Mouse (Mus musculus): Measurements from ENCODE around the gene Gse1.
A peak's percentile ranks its signal among the peaks of the same experiment; 100 is the strongest.

The Gse1 gene

DNA sequence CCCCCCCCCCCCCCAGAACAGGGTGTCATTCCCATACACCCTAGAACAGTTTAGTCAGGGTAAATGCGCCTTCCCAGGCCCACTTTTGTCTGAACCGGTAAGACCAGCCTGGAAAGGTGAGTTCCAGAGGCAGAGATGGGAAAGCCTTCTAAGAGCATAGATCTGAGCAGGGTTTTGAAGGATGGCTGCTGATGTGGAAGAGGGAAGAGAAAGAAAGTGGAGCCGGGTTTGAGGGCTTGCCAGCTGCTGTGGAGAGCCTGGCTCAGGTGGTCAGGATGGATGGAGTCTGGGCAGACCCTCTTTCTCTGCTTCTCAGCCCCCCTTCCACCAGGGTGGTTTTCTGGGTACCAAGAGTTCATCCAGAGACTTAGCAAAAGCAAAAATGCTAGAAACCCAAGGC lies 305.1 kb downstream of the Gse1 start:
- DNase-seq (ENCODE audit: low spot score in 2 of 2) = no peak

DNA sequence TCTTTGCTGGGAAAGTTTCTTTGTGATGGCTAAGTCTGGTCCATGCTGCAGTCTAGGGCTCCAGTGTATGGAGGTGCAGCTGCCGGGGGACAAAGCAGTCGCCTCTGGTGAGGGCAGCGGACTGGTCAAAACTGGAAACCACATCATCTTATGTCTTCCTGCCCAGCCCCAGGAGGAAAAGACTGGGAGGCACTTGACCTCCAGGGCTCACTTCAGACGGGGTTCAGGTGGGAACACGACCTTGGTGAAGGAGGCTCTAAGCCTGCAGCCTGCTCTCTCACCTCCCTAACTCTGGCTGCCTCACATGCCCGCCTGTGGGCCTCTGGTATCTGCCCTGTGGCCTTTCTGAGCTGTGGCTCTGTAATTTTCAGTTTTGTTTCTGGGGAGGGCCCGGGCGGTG lies 305.8 kb downstream of the Gse1 start:
- DNase-seq (ENCODE audit: low spot score in 2 of 2) = no peak

DNA sequence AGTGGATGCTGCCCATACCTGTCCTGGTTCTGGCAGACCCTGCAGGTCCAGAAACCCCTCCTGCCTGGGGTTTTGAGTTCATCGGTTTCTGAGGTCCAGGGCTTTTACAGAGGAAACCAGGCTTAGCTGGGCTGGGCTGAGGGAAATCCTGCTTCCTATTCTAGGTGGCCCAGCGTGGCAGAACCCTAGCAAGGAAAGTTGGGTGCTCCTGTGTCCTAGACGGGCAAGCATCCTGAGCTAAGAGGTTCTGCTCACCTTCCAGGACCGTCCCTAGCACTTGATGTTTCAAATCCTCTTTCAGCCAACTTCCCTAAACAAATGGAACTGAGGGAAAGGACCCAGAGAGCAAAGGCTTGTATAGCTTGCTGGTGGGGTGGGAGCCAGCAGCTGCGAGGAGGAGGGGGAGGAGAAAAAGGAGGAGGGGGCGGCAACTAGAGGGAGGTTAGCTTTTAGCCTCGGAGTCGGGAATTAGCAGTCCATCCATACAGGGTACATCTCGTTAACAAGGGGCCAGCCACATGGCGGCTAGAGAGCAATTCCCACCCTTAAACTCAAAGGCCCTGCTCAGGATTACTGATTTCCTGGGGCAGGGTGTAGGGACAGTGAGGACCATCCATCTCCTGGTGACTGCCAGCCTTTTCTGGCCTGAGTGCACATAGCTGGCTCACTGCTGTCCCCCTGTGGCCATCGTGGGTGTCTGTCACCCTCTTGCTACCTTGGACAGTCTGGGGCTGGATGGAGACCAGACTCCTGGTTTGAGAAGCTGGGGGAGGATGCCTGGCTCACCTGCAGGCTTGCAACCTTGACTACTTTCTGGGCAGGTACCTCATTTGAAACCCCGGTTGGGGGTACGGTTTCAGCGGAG lies 306.5 kb downstream of the Gse1 start:
- peak in 1 of 2 experiments; percentile 88 for DNase-seq (ENCODE audit: low spot score in 2 of 2)

DNA sequence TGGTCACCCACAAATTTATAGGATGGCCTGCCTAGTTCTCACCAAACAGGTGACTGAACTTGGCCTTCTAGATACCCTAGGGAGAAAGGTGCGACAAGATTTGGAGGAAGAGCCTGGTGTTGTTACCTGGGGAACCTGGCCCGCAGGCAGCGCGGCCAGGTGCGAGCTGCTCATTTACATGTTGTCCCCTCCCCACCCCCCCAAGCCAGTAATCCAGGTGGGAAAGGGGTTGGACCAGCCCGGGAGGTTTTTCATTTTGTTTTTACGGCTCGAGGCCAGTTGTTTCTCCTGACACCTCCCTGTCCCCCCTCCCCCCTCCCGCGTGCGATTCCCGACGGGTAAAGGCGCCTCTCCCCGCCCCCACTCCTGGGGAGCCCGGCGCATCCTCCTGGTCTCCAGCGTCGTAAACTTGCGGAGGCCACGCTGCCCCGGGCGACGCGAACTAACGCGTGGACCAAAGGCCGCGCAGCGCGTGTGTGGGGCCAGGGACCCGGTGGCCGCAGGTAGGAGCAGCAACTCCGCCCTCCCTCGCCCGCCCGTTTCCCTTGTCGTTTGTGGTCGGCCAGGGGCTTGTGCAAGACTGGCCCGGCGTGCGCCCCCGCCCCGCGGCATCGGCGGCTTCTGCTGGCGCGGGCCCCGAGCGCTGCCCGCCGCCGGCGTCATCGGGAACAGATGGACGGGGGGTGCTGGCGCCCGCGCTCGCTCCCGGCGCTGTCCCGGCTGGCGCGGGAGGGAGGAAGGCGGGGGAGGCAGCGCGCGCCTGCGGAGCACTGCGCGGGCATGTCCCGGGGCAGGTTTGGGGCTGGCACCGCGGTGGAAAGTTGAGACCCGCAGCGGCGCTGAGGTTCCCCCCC lies 307.4 kb downstream of the Gse1 start:
- DNase-seq (ENCODE audit: low spot score in 2 of 2) = peak in 1 of 2 experiments; percentile 75

DNA sequence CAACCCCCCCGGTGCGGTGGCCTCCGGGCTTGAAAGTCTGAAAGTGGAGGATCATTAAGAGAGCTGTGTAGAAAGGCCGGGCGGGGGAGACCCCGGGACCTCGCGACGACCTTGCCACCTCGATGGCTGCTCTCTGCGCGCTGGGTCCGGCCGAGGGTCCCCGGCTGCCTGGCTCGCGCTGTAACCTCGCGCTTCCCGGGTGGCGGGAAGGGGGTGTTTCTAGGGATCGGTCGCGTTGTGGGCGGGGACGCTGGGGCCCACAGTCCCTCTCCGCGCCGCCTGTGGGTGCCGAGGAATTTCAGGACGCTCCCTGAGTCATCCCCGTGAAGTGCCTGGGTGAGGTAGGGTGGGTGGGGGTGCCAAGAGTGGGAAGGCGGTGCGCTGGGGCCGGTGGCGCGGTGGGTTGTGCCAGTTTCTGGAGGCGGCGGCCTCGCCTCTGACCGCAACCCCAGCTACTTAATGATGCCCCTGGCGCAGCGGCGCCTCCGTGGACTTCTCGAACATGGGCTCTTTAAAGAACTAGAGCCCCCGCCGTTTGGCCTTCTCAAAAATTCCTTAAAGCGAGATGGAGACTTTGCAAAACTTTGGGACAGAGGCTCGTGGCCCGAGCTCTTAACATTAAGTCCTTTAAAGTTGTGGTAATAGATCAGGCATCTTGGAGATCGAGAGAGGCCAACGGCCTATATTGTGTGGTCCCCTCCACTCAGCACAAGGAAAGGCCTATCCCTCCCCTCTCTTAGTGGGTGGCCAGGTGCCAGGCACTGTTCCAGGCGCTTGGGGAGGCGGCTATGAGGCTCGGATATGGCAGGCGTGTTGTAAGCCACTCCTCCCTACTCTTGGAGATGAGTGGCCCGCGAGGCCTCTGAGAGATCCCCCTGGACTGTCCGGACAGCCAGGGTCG lies 308.3 kb downstream of the Gse1 start:
- peak in 1 of 2 experiments; percentile 68 for DNase-seq (ENCODE audit: low spot score in 2 of 2)

DNA sequence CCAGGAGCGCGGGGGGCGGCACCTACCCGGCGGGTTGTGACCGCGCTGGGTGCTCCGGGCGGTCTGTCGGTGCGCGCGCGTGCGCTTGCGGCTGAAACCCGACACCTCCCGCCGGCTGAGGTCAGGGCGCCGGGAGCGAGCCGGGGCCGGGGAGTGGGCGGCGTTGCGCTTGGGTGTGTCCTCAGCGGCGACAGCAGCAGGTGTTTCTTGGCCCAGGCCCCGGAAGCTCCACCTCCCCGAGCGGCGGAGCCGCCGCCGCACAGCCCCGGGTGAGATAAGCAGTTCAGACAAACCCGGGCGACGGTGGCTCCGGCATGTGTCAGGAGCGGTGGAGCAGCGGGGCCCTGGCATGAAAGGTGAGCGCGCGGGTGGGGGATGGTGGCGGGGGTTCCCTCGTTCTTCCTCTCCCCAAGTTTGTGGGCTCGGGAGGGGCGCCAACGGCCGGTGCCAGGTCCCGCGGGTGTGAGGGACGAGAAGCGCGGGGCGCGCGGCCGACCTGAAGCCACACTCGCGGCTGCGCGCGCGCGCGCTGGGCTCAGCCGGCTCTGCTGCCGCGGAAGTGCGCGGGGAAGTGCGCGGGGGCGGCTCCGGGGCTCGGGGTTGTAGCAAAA lies 309.1 kb downstream of the Gse1 start:
- DNase-seq (ENCODE audit: low spot score in 2 of 2) = peak in 1 of 2 experiments; percentile 57

DNA sequence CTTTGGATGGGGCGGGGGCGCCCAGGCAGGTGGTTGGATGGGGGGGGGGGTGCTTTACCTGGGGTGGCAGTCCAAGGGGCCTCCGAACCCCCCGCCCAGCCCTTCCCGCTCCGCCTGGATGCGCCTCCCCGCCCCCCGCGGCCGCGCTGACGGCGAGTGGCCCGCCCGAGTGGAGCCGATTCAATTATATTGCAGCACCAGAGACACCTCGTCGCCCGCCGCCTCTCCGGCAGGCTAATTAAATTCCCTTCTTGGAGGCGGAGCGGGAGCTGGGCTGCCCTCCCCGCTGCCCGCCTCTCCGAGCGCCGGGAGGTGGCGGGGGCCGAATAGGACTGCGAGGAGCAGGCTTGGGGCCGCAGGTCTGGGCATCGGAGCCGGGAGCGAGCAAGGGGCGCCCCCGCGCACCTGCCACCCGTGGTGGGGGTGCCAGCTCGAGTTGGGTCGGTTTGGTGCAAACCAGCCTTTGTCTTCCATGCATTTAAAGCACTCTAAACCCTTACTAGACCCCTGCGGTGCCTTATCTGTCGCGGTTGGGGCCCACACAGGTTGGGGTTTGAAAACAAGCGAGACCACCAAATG lies 309.7 kb downstream of the Gse1 start:
- peak in 1 of 2 experiments; percentile 64 for DNase-seq (ENCODE audit: low spot score in 2 of 2)

DNA sequence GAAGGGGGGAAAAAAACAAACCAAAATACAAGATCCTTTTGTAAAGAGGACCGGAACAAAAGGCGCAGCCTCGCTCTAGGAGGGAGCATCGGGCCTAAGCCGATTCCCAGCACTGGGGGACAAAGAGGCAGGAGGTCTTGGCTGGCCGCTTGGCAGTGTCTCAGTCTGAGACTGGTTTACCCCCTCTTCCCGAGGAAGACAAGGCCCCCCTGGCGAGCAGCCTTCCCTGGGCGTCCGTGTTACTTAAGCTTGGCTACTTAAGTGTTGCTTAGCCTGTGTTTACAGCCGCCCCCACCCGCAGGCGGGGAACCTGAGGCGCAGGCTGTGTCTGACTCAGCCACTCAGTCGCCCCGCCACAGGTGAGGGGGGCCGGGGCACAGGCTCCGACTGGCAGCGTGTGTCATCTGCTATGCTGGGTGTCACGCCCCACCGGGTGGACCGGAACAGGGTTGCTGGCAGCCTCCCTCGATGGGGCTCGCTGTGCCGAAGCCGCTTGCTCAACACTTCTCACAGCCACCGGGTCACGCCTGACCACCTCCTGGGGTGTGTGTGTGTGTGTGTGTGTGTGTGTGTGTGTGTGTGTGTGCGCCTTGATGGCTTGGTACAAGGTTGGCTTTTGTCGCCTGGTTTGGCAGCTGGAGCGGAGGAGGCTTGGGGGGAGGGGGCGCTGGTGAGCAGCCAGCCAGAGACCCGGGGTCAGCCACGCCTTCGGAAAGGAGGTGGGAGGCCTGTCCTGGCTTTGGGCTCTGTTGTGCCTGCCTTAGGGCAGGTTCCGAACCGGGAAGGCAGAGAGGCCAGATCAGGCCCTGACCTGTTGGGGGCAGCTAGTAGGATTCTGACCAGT lies 310.4 kb downstream of the Gse1 start:
- peak in 1 of 2 experiments; percentile 76 for DNase-seq (ENCODE audit: low spot score in 2 of 2)

DNA sequence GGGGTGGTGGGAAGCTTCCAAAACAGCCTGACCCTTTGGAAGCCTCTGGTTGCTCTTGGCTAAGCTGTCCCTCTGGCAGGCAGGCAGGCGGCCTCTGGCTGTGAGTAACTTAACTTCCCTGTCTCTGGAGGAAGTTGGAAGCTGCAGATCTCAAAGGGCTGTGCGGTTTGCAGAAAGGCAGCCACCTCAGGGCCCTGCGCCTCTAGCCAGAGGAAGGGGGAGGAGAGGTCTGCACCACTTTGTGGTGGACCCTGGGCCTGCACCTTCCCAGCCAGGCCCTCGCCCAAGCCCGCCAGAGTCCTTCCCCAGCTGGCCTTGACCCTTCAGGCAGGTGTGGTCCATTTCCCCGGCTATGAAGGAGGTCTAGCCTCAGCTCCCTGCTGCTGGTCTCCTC lies 311.1 kb downstream of the Gse1 start:
- DNase-seq (ENCODE audit: low spot score in 2 of 2) = no peak

DNA sequence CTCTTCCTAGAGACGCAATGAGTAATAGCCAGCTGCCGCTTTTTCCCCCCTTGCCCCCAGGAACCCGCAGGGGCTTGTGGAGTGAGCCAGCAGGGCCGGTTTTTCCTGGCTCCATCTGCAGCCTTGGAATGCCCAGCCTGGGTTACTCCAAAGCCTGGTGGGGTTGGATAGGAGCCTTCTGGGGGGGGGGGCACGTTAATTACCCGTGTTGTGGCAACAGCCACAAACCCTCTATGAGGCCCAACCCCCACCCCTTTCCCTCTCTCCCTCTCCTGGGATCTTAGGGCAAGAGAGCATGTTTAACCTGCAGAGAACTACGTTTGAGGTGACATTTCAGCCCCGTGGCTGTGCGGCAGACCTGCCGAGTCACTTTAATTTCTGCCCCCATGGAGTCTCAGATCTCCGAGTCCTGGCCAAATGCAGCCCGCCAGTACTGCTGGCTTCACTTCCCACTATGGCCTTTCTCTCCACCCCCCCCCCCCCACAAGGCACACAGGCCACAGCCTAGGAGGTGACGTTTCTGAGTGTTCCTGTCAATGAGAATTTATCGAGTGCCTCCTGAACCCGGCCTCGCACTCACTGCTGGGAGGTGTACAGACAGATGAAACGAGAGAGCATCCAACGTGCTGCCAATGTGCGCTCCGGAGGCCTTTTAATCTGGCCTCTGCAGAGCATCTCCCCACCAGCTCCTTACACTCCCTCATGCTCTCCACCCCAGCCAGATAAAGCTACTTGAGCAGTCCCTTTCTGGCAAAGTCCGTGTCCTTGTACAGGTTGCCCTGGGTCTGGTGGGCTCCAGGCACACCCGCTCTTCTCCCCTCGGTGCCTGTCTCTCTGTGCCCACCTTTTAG lies 311.7 kb downstream of the Gse1 start:
- no peak for DNase-seq (ENCODE audit: low spot score in 2 of 2)

DNA sequence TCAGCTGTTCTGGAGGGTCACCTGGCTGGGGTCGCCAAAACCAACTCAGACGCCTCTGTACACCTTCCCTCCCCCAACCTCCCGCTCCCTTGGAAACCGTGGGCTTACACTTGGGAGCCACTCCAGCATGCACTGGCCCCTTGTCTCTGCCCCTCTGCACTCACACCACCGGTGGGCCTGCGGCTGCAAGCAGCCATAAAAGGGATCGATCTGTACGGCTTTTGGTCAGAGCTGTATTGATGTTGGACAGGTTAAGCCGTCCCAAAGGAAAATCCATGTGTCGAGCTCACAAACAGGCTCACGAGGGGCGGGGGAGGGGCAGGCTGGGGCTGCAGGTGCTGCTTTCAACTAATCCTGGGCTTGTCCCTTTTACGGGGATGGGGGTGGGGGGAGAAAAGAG lies 314.7 kb downstream of the Gse1 start:
- no peak for DNase-seq (ENCODE audit: low spot score in 2 of 2)

DNA sequence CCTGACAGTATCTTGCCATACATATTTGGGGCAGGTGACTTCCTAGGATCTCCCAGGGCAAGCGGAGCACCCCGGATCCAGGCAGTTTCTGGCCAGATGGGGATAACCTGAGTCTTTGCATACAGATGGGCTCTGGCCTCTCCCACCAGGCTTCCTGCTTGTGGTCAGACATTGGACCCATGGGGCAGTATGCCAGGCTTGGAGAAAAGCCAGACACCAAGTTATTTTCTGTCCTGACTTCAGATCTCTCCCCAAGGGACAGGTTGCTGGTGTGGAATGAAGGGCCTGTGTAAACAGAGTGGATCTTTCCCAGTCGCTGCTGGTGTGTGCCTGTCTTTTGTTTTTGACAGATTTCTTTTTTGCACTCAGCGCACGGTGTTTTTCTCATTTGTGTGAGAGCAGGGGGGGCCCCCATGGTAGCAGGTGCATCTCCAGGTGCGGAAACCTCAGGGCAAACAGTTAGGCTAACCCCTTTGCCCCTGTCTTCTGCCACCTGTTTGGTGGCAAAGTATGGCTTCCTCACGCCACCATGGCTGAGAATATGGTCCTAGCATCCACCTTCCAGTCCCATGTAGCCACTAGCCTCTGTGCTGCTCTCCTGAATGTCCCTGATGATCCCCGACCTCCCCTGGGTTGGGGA lies 315.3 kb downstream of the Gse1 start:
- DNase-seq (ENCODE audit: low spot score in 2 of 2) = no peak

DNA sequence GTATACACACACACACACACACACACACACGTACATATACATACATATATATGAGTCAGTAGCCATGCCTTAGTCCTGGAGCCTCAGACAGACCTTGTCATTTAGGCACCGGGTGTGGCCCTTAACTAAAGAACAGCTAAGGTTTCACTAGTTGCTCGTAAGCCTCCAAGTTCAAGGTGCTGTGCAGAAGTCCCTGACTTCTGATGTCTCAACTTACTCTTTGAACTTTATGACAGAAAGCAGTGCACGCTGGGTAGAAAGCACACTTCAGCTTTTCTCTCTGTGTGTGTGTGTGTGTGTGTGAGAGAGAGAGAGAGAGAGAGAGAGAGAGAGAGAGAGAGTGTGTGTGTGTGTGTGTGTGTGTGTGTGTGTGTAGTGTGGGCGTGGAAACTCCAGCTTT lies 315.9 kb downstream of the Gse1 start:
- no peak for DNase-seq (ENCODE audit: low spot score in 2 of 2)

DNA sequence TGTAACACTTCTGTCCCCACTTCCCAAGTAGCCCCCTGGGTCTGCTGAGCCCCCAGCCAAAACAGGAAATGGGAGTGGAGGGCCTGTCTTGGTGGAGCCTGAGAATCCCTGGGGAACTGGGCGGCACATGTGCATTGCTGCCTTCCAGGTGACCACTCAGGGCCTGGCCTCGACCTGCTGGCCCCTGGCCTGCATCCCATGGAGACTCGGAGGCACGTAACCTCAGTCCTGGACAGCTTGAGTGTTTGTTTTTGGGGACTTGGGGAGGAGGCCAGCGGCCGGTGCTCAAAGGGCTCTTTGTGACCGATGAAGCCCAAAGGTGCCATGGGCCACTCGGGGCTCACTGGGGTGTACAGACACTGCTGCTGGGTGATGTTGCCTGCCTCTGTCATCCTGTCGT lies 319.3 kb downstream of the Gse1 start:
- DNase-seq (ENCODE audit: low spot score in 2 of 2) = no peak

DNA sequence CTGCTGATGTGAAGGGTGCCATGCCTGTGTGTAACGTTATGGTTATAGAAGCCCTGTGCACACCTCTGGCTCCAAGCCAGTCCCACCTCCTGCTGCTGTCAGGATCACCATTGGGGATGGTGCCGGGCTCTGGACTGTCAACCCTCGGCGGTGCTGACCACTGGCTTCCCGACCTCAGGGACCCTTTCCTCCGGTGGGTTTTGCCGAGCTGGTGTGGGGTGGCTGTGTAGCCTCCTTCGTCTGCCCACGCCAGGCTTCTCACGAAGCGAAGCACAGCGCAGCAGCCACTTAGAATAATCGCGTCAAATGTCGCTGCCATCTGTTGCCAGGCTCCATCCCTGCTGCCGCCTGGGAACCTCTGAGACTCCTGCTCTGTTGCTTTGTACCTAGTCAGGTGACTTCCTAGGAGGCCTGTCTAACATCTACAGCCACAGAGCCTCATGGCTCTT lies 320.1 kb downstream of the Gse1 start:
- DNase-seq (ENCODE audit: low spot score in 2 of 2) = peak in 1 of 2 experiments; percentile 74

DNA sequence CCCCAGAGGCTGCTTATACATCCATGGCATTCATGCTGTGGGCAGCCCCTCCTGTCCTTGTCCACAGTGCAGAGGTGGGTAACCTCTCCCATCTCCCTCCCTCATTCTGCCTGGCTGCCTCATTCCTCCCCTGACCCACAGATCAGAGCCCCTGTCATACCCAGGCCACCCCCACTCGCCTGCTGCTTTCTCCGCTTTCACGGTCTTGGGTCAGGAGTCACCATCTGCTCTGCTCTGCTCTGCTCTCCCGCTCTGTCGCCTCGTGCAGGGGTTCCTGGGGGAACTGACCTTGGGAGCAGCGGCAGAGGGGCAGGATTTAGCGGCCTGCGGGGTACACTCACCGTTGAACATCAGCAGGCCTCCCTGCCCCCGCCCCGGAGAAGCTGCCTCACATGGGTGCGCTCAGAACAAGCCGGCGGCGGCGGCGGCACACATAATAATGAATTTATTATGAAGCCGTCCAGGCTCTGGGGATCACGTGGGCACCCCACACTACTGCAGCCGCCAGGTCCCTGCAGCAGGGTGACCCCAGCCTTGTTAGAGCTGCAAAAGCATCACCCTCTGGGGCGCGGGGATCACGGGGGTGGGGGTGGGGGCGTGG lies 321.2 kb downstream of the Gse1 start:
- DNase-seq (ENCODE audit: low spot score in 2 of 2) = no peak

DNA sequence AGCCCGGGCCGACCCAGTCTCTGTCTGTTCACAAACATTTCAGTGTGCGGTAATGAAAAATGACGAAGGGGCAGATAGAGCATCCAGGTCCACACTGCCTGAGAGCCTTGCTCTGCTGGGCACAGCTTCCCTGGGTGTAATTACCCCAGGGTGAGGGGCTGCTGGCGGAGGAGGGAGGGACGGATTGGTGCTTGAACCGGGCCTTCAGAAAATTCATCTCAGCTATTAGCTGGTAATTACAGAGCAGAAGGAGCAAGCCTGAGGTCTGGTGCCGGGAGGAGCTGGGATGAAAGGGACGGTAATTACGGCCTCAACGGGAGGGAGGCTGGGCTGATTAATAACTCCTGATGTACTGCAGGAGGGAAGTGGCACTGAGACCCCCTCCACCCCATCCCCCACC lies 321.7 kb downstream of the Gse1 start:
- no peak for DNase-seq (ENCODE audit: low spot score in 2 of 2)

DNA sequence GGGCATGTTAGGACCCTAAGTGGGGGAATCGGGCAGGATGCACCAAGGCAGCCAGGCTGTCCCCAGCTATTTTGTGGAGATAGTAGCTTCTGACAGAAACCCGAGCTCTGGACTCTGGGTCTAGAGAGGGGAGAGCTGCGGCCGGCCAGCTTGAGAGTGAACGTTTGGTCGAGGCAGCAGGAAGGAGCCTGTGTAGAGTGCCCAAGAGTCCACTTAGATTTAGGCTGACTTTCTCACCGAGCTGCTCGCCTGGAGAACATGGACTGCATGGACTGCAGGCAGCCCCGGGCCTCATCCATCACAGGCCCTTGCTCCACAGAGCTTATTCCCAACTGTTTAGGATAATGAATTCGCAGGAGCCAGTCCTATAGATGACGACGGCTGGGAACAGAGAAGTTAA lies 322.2 kb downstream of the Gse1 start:
- no peak for DNase-seq (ENCODE audit: low spot score in 2 of 2)
